Mouse (Mus musculus) heart, embryonic 11.5 days (tissue): Measurements from ENCODE around the gene Cst7. TPM values are rescaled to one million over a fixed set of nuclear protein-coding genes. Genes with fewer than 3 reads are reported as not detected.
A peak's percentile ranks its signal among the peaks of the same experiment; 100 is the strongest.

Experiments used
- ATAC-seq: fragments of 200-750 bp; cut with Nextera tagmentation; replicated peaks from 2 replicates; pipeline ENCODE4 v1.8.0; 2017; ENCODE audit warnings: moderate library complexity; ENCODE audit not compliant: insufficient number of reproducible peaks, low FRiP score, low TSS enrichment
- H3K27ac ChIP-seq: fragments of 300-500 bp; sonication (generic); 2 replicates; pipeline ENCODE4 v1.5.1; 2014; ENCODE audit warnings: mild to moderate bottlenecking, low read depth, low read length
- H3K27me3 ChIP-seq: fragments of 300-500 bp; sonication (generic); 2 replicates; pipeline ENCODE4 v1.6.1; 2014; ENCODE audit warnings: mild to moderate bottlenecking, low read length, mixed read lengths; ENCODE audit not compliant: control insufficient read depth, insufficient read depth
- H3K36me3 ChIP-seq: fragments of 300-500 bp; sonication (generic); 2 replicates; pipeline ENCODE4 v1.6.1; 2014; ENCODE audit warnings: mild to moderate bottlenecking, low read length, moderate library complexity, mixed read lengths; ENCODE audit not compliant: control insufficient read depth, insufficient read depth
- H3K4me1 ChIP-seq: fragments of 300-500 bp; sonication (generic); 2 replicates; pipeline ENCODE4 v1.6.1; 2014; ENCODE audit warnings: low read length; ENCODE audit not compliant: control insufficient read depth, insufficient read depth
- H3K4me2 ChIP-seq: fragments of 300-500 bp; sonication (generic); 2 replicates; pipeline ENCODE4 v1.6.1; 2014; ENCODE audit warnings: mild to moderate bottlenecking, moderate library complexity
- H3K4me3 ChIP-seq: fragments of 300-500 bp; sonication (generic); 2 replicates; pipeline ENCODE4 v1.5.1; 2014; ENCODE audit warnings: low read depth, low read length
- H3K9ac ChIP-seq: fragments of 300-500 bp; sonication (generic); 2 replicates; pipeline ENCODE4 v1.6.1; 2014; ENCODE audit warnings: mild to moderate bottlenecking, low read depth, low read length, moderate library complexity
- H3K9me3 ChIP-seq: fragments of 300-500 bp; sonication (generic); replicated peaks from 2 replicates; pipeline ENCODE4 v1.6.1; 2016; ENCODE audit warnings: low read length; ENCODE audit not compliant: control insufficient read depth
- WGBS: fragments of 180-500 bp; shearing (Covaris S2); extraction: QIAGEN DNeasy Blood & Tissue Kit; methylation state at CpG from one replicate; pipeline ENCODE4 v1.1.7; 2014; ENCODE audit not compliant: insufficient replicate concordance; 5-methylcytosine and 5-hydroxymethylcytosine counted together
- polyA plus RNA-seq: library from polyadenylated mRNA; unstranded; fragments of >200 nt; fragmentation: Nextera tagmentation; extraction: Ambion mirVana; gene quantifications from 2 replicates; pipeline ENCODE4 v1.2.1, GENCODE M21; 2014

Cst7 gene
- polyA plus RNA-seq, 1 experiment from 2014 or later, result 0.59 TPM

DNA sequence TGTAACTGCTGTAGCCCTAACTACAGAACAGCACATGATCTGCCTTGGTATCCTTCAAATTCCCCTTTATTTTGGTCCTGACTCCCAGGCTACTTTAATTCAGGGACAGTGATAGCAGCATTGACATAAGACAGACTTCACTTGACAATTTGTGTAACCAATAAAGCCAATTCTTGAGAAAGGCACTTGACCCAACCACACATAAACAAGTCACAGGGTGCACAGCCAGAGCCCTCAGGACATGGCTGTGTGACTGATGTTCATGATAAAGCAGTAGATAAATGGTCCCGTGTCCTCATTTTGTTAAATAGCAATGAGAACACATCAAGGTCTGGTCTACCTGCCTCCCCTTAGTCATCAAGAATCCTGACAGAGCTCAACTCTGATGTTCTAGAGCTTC lies 9.4 kb downstream of the Cst7 start:
- Histone ChIP-seq H3K4me1 (no peaks in the 10 kb centered on the region), H3K4me3 (no peak overlapping the region), H3K36me3 (no peaks in the 10 kb centered on the region), H3K27ac (no peak overlapping the region), H3K9ac (no peak overlapping the region), H3K27me3 (no peaks in the 10 kb centered on the region), H3K4me2 (no peak overlapping the region), H3K9me3 (no peaks in the 10 kb centered on the region)
- no peak for ATAC-seq
- 69% methylated on average over 1 of the region's 1 CpGs for WGBS

GRCm38 (mm10) chr2:150589076-150589475 lies 18.9 kb downstream of the Cst7 start:
- Histone ChIP-seq H3K9ac (no peak overlapping the region), H3K9me3 (no peaks in the 10 kb centered on the region), H3K4me2 (no peak overlapping the region), H3K4me1 (no peaks in the 10 kb centered on the region), H3K4me3 (no peak overlapping the region), H3K27me3 (no peaks in the 10 kb centered on the region), H3K27ac (no peak overlapping the region), H3K36me3 (peaks cover 13% of the 10 kb centered on the region)
- ATAC-seq, result no peak
- 79% methylated on average over 11 of the region's 11 CpGs for WGBS

GRCm38 (mm10) chr2:150595411-150596190 lies 25.4 kb downstream of the Cst7 start:
- no peaks in the 10 kb centered on the region for H3K4me1 ChIP-seq
- H3K4me3 ChIP-seq, result no peak overlapping the region
- no peaks in the 10 kb centered on the region for H3K9me3 ChIP-seq
- H3K9ac ChIP-seq, result no peak overlapping the region
- peaks cover 2% of the 10 kb centered on the region; the same call in 1 of the 2 replicates for H3K36me3 ChIP-seq
- 80% methylated on average over 3 of the region's 3 CpGs for WGBS
- H3K27me3 ChIP-seq, result no peaks in the 10 kb centered on the region
- ATAC-seq, result no peak
- no peak overlapping the region for H3K27ac ChIP-seq
- no peak overlapping the region for H3K4me2 ChIP-seq

DNA sequence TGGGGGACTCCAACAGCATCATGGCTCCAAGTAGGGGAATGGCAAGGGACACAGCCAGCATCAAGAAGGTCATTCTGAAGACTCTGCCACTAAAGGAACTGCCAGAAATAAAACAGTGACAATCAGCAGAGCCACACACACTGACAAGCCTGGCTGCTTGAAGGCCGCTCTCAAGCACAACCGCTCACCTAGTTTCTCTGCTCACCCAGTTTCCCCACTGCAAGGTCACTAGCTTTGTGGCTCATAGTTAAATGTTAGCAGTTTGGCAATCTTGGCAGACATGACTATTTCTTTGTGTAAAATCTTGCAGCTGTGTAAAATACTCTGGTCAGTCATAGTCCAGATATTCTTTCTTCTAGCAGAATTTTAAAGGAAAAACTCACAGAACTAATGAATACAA lies 30.0 kb downstream of the Cst7 start:
- H3K9me3 ChIP-seq, result no peaks in the 10 kb centered on the region
- H3K36me3 ChIP-seq, result no peaks in the 10 kb centered on the region
- no peak overlapping the region for H3K27ac ChIP-seq
- no peaks in the 10 kb centered on the region for H3K27me3 ChIP-seq
- H3K9ac ChIP-seq, result no peak overlapping the region
- H3K4me2 ChIP-seq, result no peak overlapping the region
- WGBS, result 67% methylated on average over 2 of the region's 2 CpGs
- H3K4me1 ChIP-seq, result no peaks in the 10 kb centered on the region
- ATAC-seq, result no peak
- H3K4me3 ChIP-seq, result no peak overlapping the region

DNA sequence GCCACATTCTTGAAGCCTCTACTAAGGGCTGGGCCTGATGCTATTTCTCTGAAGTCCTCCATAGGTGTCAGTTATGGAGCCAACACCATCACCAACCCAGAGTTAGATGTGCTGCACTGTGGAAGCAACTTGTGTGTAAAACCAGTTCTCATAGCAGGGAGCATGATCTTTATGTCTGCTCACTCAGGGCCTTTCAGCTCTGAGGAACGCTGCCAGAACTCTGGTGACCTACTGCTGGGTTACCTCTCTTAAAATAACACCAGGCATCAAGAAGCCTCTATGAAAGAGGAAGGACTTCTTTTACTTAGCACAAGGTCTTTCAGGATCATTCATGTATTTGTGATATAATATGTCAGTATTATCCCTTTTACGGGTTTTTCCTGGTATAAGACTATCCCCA lies 32.0 kb downstream of the Cst7 start:
- Histone ChIP-seq H3K4me3 (no peak overlapping the region), H3K27ac (no peak overlapping the region), H3K9me3 (no peaks in the 10 kb centered on the region), H3K27me3 (no peaks in the 10 kb centered on the region), H3K4me1 (peaks cover 2% of the 10 kb centered on the region; the same call in 1 of the 2 replicates), H3K36me3 (no peaks in the 10 kb centered on the region), H3K9ac (no peak overlapping the region), H3K4me2 (no peak overlapping the region)
- ATAC-seq, result no peak
- WGBS, result 87% methylated on average over 2 of the region's 2 CpGs

DNA sequence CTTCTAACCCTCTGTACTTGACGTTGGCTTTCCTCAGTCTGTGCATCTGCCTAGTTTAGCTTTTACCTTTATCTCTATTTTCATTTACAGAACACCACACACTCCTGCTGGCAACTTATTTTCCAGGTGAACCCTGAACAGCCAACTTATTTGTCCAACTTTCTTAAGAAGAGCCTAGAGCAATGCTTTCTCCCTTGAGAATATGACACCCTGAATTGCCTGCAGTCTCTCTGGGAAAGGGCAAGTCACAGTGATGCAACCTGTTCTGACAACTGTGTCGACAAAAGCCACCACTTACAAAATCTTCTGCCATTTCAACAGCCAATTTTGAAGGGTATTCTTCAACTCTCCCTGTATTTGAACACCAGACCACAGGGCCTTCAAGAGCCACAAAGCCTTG lies 34.6 kb downstream of the Cst7 start:
- H3K36me3 ChIP-seq, result no peaks in the 10 kb centered on the region
- ATAC-seq, result no peak
- H3K4me3 ChIP-seq, result no peak overlapping the region
- WGBS, result 77% methylated on average over 2 of the region's 2 CpGs
- peaks cover 5% of the 10 kb centered on the region; the same call in 1 of the 2 replicates for H3K4me1 ChIP-seq
- no peak overlapping the region for H3K27ac ChIP-seq
- no peaks in the 10 kb centered on the region for H3K27me3 ChIP-seq
- H3K9ac ChIP-seq, result no peak overlapping the region
- no peaks in the 10 kb centered on the region for H3K9me3 ChIP-seq
- no peak overlapping the region for H3K4me2 ChIP-seq

GRCm38 (mm10) chr2:150607086-150607485 lies 36.9 kb downstream of the Cst7 start:
- no peak overlapping the region for H3K27ac ChIP-seq
- H3K9ac ChIP-seq, result no peak overlapping the region

DNA sequence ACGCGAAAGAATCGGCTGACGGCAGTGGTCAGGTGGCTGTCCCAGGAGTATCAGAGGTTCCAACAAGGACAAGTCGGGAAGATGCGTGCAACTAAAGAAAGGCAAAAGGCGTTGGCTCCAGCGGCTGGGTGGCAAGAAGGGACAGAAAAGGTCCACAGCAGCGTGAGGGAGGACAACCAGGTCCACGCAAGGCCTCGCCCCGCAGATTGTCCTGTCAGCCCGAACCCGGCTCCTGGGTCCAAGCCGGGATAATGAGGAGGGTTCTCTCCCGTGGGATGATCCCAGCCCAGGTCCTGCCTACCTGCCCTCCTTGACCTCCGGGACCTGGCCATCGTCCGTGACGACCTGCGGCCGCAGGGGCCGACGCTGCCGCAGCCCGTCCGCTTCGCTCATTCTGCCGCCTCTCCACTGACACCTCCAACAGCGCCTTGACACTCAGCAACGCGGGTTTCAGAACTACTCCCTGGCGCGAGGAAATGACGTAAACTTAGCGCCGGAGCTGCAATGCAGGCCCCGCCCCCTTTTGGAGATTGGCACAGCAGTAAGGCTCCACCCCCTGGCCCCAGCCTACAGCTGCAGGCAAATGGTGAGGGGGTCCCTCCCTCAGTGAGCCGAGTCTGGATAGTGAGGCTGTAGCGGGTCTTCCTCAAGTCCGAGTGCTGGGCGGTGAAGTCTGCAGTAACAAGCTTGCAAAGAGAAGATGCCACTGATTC lies 38.0 kb downstream of the Cst7 start, which contains the start of gene Apmap:
Gene Apmap, minus strand, starts transcription at position 481 of the 713 bp plus-strand sequence.
- H3K36me3 ChIP-seq, result no peaks in the 10 kb centered on the region
- H3K9me3 ChIP-seq, result no peaks in the 10 kb centered on the region
- no peaks in the 10 kb centered on the region for H3K27me3 ChIP-seq
- peaks cover 5% of the 10 kb centered on the region; the same call in 1 of the 2 replicates for H3K4me1 ChIP-seq
- H3K27ac ChIP-seq, result peak within 1 kb of the TSS; percentile 50
- ATAC-seq, result peak; percentile 96
- peak within 1 kb of the TSS; percentile 87 for H3K9ac ChIP-seq
- H3K4me2 ChIP-seq, result peak within 1 kb of the TSS; percentile 69
- H3K4me3 ChIP-seq, result peak within 1 kb of the TSS; percentile 95
- under 1% methylated on average over 42 of the region's 42 CpGs for WGBS

More at GRCm38 (mm10) chr2:150607086-150607485, 36.9 kb downstream of the Cst7 start:
- H3K4me1 ChIP-seq, result peaks cover 5% of the 10 kb centered on the region; the same call in 1 of the 2 replicates
- no peaks in the 10 kb centered on the region for H3K36me3 ChIP-seq
- H3K4me3 ChIP-seq, result no peak overlapping the region
- no peaks in the 10 kb centered on the region for H3K9me3 ChIP-seq
- WGBS, result 45% methylated on average over 1 of the region's 1 CpGs
- peak overlapping the region; percentile 69 for H3K4me2 ChIP-seq
- ATAC-seq, result no peak
- H3K27me3 ChIP-seq, result no peaks in the 10 kb centered on the region
